Comparison of ENCODE assay signal across 8 mouse cellular contexts in genomic region chr15:89379429-89379828, GRCm38 (mm10). TPM values are rescaled to one million over a fixed set of nuclear protein-coding genes. Genes with fewer than 3 reads are reported as not detected.
DNase-seq lines count a peak whose midpoint lies in the region; ATAC-seq and TF ChIP-seq lines count a peak whose summit lies in the region.

No protein-coding gene starts in this region.

- H3K9me3 ChIP-seq in hindbrain, embryonic 14.5 days (ENCODE audit: control insufficient read depth, low read length): no peaks in the 10 kb centered on the region

- H3K27ac ChIP-seq in thymus, adult 2 months (ENCODE audit: control insufficient read depth, insufficient read depth, low read length): no peak overlapping the region
- no peak overlapping the region for H3K27ac ChIP-seq in hindbrain, embryonic 14.5 days

- H3K36me3 ChIP-seq in thymus, adult 2 months (ENCODE audit: control insufficient read depth, insufficient read depth, low read length): no peaks in the 10 kb centered on the region
- H3K36me3 ChIP-seq in hindbrain, embryonic 14.5 days (replicated peaks; ENCODE audit: control insufficient read depth, insufficient read depth): no peaks in the 10 kb centered on the region

- peaks cover 24% of the 10 kb centered on the region for H3K4me1 ChIP-seq in thymus, adult 2 months (replicated peaks; ENCODE audit: control insufficient read depth, insufficient read depth, low read length)
- peaks cover 7% of the 10 kb centered on the region for H3K4me1 ChIP-seq in hindbrain, embryonic 14.5 days (replicated peaks; ENCODE audit: control insufficient read depth, insufficient read depth, low read length)

- H3K9ac ChIP-seq in hindbrain, embryonic 14.5 days: no peak overlapping the region; the same call in 1 of the 2 replicates

- no peak for TF ChIP-seq CTCF in thymus, adult 2 months (IDR thresholded peaks at IDR 0.05; ENCODE audit: borderline replicate concordance, control insufficient read depth, extremely low read depth, insufficient read depth, low read length, poor library complexity)

- H3K4me3 ChIP-seq in thymus, adult 2 months (ENCODE audit: control insufficient read depth, insufficient read depth, low read length): peak overlapping the region; percentile 72
- peak overlapping the region; percentile 21 for H3K4me3 ChIP-seq in hindbrain, embryonic 14.5 days (replicated peaks; ENCODE audit: low read length)

- peak; percentile 46 for DNase-seq in adrenal gland, postnatal 10 days
- DNase-seq in adrenal gland, postnatal 14 days: no peak
- peak; percentile 38 for DNase-seq in thymus, adult 2 months
- no peak for DNase-seq in thymus, postnatal 10 days (ENCODE audit: low spot score in 2 of 2)
- no peak for DNase-seq in hindbrain, embryonic 14.5 days (ENCODE audit: low spot score)
- DNase-seq in lung, postnatal 14 days: peak; percentile 28
- DNase-seq in adrenal gland, adult 2 months: no peak
- no peak for DNase-seq in urinary bladder, postnatal 36 days (ENCODE audit: low spot score in 2 of 2)

- no peaks in the 10 kb centered on the region for H3K27me3 ChIP-seq in thymus, adult 2 months (ENCODE audit: control insufficient read depth, insufficient read depth, low read length)
- H3K27me3 ChIP-seq in hindbrain, embryonic 14.5 days (ENCODE audit: control insufficient read depth, insufficient read depth, low read length): peaks cover 55% of the 10 kb centered on the region

- H3K4me2 ChIP-seq in hindbrain, embryonic 14.5 days (replicated peaks): peak overlapping the region; percentile 48

- WGBS in thymus, adult 2 months: 4% methylated on average over 10 of the region's 10 CpGs
- 15% methylated on average over 10 of the region's 10 CpGs for WGBS in hindbrain, embryonic 14.5 days

- no peak for ATAC-seq in hindbrain, embryonic 14.5 days (ENCODE audit: low FRiP score)

- TF ChIP-seq POLR2A in thymus, adult 2 months (IDR thresholded peaks at IDR 0.05; ENCODE audit: control insufficient read depth, extremely low read depth, insufficient read depth, low read length, poor library complexity): no peak

RNA-seq across cellular contexts. Expression of gene Odf3b, which starts 0.3 kb away (rescaled TPM):
- total RNA-seq in adrenal gland, postnatal 10 days (2021): 1 to 10 TPM; 1.4 to 1.5 TPM
- 0.53 and 1.5 TPM in 2 replicates for total RNA-seq in adrenal gland, postnatal 14 days (2021)
- polyA plus RNA-seq in thymus, adult 2 months (2012; rRNA removed): 21.1 and 21.9 TPM in 2 replicates
- 1.3 and 5.5 TPM in 2 replicates for polyA plus RNA-seq in hindbrain, embryonic 14.5 days (2014; fragmentation: Nextera tagmentation; extraction: Ambion mirVana)
- under 1 TPM in 1 of 2 experiments, not detected in 1; 0.52 TPM for total RNA-seq in adrenal gland, adult 2 months (2021)
- 2.0 TPM in 2 replicates for polyA plus RNA-seq in adrenal gland, adult 2 months (2012; rRNA removed)

RNA-seq across cellular contexts. Expression of gene Tymp, which starts 2.6 kb away (rescaled TPM):
- 1 to 10 TPM; 3.4 to 9.8 TPM for total RNA-seq in adrenal gland, postnatal 10 days (2021)
- total RNA-seq in adrenal gland, postnatal 14 days (2021): 0.68 and 4.5 TPM in 2 replicates
- polyA plus RNA-seq in thymus, adult 2 months (2012; rRNA removed): 5.9 and 7.8 TPM in 2 replicates
- 2.2 and 3.0 TPM in 2 replicates for polyA plus RNA-seq in hindbrain, embryonic 14.5 days (2014; fragmentation: Nextera tagmentation; extraction: Ambion mirVana)
- under 1 TPM in 1 of 2 experiments, not detected in 1; 0.26 TPM for total RNA-seq in adrenal gland, adult 2 months (2021)
- polyA plus RNA-seq in adrenal gland, adult 2 months (2012; rRNA removed): 9.9 and 10.1 TPM in 2 replicates

RNA-seq across cellular contexts. Expression of gene Klhdc7b, which starts 5.3 kb away (rescaled TPM):
- total RNA-seq in adrenal gland, postnatal 10 days (2021): under 1 TPM in 1 of 2 experiments, not detected in 1; 0.06 TPM
- total RNA-seq in adrenal gland, postnatal 14 days (2021): not detected in 2 replicates
- polyA plus RNA-seq in thymus, adult 2 months (2012; rRNA removed): 0.08 and 0.13 TPM in 2 replicates
- 0.07 TPM in 1 of 2 replicates, not detected in the other for polyA plus RNA-seq in hindbrain, embryonic 14.5 days (2014; fragmentation: Nextera tagmentation; extraction: Ambion mirVana)
- not detected for total RNA-seq in adrenal gland, adult 2 months (2021)
- polyA plus RNA-seq in adrenal gland, adult 2 months (2012; rRNA removed): not detected in 2 replicates

RNA-seq across cellular contexts. Expression of gene Sco2, which starts 5.8 kb away (rescaled TPM):
- 10 to 100 TPM; 34.7 to 43.7 TPM for total RNA-seq in adrenal gland, postnatal 10 days (2021)
- total RNA-seq in adrenal gland, postnatal 14 days (2021): 39.5 and 43.5 TPM in 2 replicates
- polyA plus RNA-seq in thymus, adult 2 months (2012; rRNA removed): 37.4 and 43.3 TPM in 2 replicates
- 19.5 and 20.5 TPM in 2 replicates for polyA plus RNA-seq in hindbrain, embryonic 14.5 days (2014; fragmentation: Nextera tagmentation; extraction: Ambion mirVana)
- 10 to 100 TPM; 33.9 to 36.2 TPM for total RNA-seq in adrenal gland, adult 2 months (2021)
- 68.5 and 73.3 TPM in 2 replicates for polyA plus RNA-seq in adrenal gland, adult 2 months (2012; rRNA removed)

RNA-seq across cellular contexts. Expression of gene Ncaph2, which starts 23.9 kb away (rescaled TPM):
- 100 to 1,000 TPM in 1 of 2 experiments, 10 to 100 TPM in 1; 89.2 to 103 TPM for total RNA-seq in adrenal gland, postnatal 10 days (2021)
- total RNA-seq in adrenal gland, postnatal 14 days (2021): 83.3 and 85.8 TPM in 2 replicates
- 351 and 370 TPM in 2 replicates for polyA plus RNA-seq in thymus, adult 2 months (2012; rRNA removed)
- polyA plus RNA-seq in hindbrain, embryonic 14.5 days (2014; fragmentation: Nextera tagmentation; extraction: Ambion mirVana): 94.7 and 112 TPM in 2 replicates
- total RNA-seq in adrenal gland, adult 2 months (2021): 10 to 100 TPM; 61.7 to 74.8 TPM
- 101 and 102 TPM in 2 replicates for polyA plus RNA-seq in adrenal gland, adult 2 months (2012; rRNA removed)

Comparison
In these comparisons a context has a peak if more than half of its experiments do, and no peak if none do; other contexts are left out.
1. DNase-seq: peak in adrenal gland, postnatal 10 days (single experiment), thymus, adult 2 months (single experiment) and lung, postnatal 14 days (single experiment); none in adrenal gland, postnatal 14 days (single experiment), thymus, postnatal 10 days (0 of 2), hindbrain, embryonic 14.5 days (single experiment), adrenal gland, adult 2 months (single experiment) and urinary bladder, postnatal 36 days (0 of 2).